Mouse (Mus musculus): Measurements from ENCODE around the gene Zfp981.

GRCm38 (mm10) chr4:146455321-146455721 lies 46.5 kb upstream of the Zfp981 start:
- TF ChIP-seq MAX (IDR thresholded peaks at IDR 0.05; ENCODE audit: low read depth) (no peak), USF1 (IDR thresholded peaks at IDR 0.05; ENCODE audit: low read depth) (no peak), MYOD1 (IDR thresholded peaks at IDR 0.05; ENCODE audit: control insufficient read depth in 1 of 3, insufficient read length in 2 of 3, low read depth in 2 of 3) (no peak), MYOG (IDR thresholded peaks at IDR 0.05; ENCODE audit: control insufficient read depth in 1 of 3, insufficient read depth in 1 of 3, insufficient read length in 2 of 3, low read depth in 2 of 3) (no peak), SRF (IDR thresholded peaks at IDR 0.05; ENCODE audit: control insufficient read depth, insufficient read length, low read depth) (no peak), POLR2A (IDR thresholded peaks at IDR 0.05; ENCODE audit: insufficient read length, low read depth) (no peak)
